Mouse (Mus musculus): ENCODE data around the gene Slc17a5.

GRCm38 (mm10) chr9:78513776-78514500 is 73.9 kb downstream of the Slc17a5 start:
- TF ChIP-seq CTCF (conservative IDR thresholded peaks at IDR 0.05; ENCODE audit: low read length) = no peak
- TF ChIP-seq NANOG (IDR thresholded peaks at IDR 0.05; ENCODE audit: borderline replicate concordance, low read length) = no peak

Data from E14TG2a.4 (cell line).